Mouse (Mus musculus) kidney, embryonic 16.5 days (tissue): ENCODE results near the gene Slc13a1. TPM values are rescaled to one million over a fixed set of nuclear protein-coding genes. Genes with fewer than 3 reads are reported as not detected.

Experiments
- ATAC-seq: fragments of 200-750 bp; cut with Nextera tagmentation; 2 replicates; pipeline ENCODE4 v1.8.0; 2017; ENCODE audit warnings: moderate TSS enrichment; ENCODE audit not compliant: low FRiP score, low TSS enrichment
- H3K27ac ChIP-seq: fragments of 300-500 bp; sonication (generic); 2 replicates; pipeline ENCODE4 v1.5.1; 2014; ENCODE audit warnings: low read length
- H3K27me3 ChIP-seq: fragments of 300-500 bp; sonication (generic); 2 replicates; pipeline ENCODE4 v1.6.1; 2014; ENCODE audit warnings: low read length, control low read depth, mixed read lengths; ENCODE audit not compliant: insufficient read depth
- H3K36me3 ChIP-seq: fragments of 300-500 bp; sonication (generic); 2 replicates; pipeline ENCODE4 v1.6.1; 2014; ENCODE audit warnings: low read length, control low read depth, mixed read lengths; ENCODE audit not compliant: insufficient read depth
- H3K4me1 ChIP-seq: fragments of 300-500 bp; sonication (generic); 2 replicates; pipeline ENCODE4 v1.6.1; 2014; ENCODE audit warnings: low read length, control low read depth, mixed read lengths; ENCODE audit not compliant: insufficient read depth
- H3K4me2 ChIP-seq: fragments of 300-500 bp; sonication (generic); replicated peaks from 2 replicates; pipeline ENCODE4 v1.6.1; 2014; ENCODE audit warnings: low read depth, low read length
- H3K4me3 ChIP-seq: fragments of 300-500 bp; sonication (generic); 2 replicates; pipeline ENCODE4 v1.5.1; 2014; ENCODE audit warnings: mild to moderate bottlenecking, low read length
- H3K9ac ChIP-seq: fragments of 300-500 bp; sonication (generic); replicated peaks from 2 replicates; pipeline ENCODE4 v1.6.1; 2014; ENCODE audit warnings: low read length
- H3K9me3 ChIP-seq: fragments of 300-500 bp; sonication (generic); 2 replicates; pipeline ENCODE4 v1.6.1; 2016; ENCODE audit warnings: low read length, control low read depth
- WGBS: fragments of 180-500 bp; shearing (Covaris S2); extraction: QIAGEN DNeasy Blood & Tissue Kit; methylation state at CpG from one replicate; pipeline ENCODE4 v1.1.7; 2014; 5-methylcytosine and 5-hydroxymethylcytosine counted together
- polyA plus RNA-seq: library from polyadenylated mRNA; unstranded; fragments of >200 nt; fragmentation: Nextera tagmentation; extraction: Ambion mirVana; gene quantifications from 2 replicates; pipeline ENCODE4 v1.2.1, GENCODE M21; 2015

Slc13a1 gene
- polyA plus RNA-seq, 1 experiment from 2014 or later, result 6.0 TPM

GRCm38 (mm10) chr6:24101281-24101680 is 66.6 kb downstream of the Slc13a1 start:
- Histone ChIP-seq H3K9ac (no peak overlapping the region), H3K27ac (no peak overlapping the region), H3K27me3 (no peaks in the 10 kb centered on the region), H3K36me3 (no peaks in the 10 kb centered on the region), H3K9me3 (no peaks in the 10 kb centered on the region), H3K4me1 (no peaks in the 10 kb centered on the region), H3K4me2 (no peak overlapping the region), H3K4me3 (no peak overlapping the region)
- 69% methylated on average over 1 of the region's 1 CpGs for WGBS
- ATAC-seq, result no peak

- H3K36me3 ChIP-seq, result no peaks in the 10 kb centered on the region
- ATAC-seq, result peak; percentile 66; the same call in 1 of the 2 replicates
- WGBS, result 24% methylated on average over 5 of the region's 5 CpGs
- H3K4me2 ChIP-seq, result no peak overlapping the region
- no peak overlapping the region for H3K27ac ChIP-seq
- H3K9me3 ChIP-seq, result no peaks in the 10 kb centered on the region
- H3K4me3 ChIP-seq, result no peak overlapping the region
- H3K27me3 ChIP-seq, result no peaks in the 10 kb centered on the region
- H3K9ac ChIP-seq, result no peak overlapping the region
- H3K4me1 ChIP-seq, result no peaks in the 10 kb centered on the region
Observed at GRCm38 (mm10) chr6:24100705-24101104, 67.2 kb downstream of the Slc13a1 start.

GRCm38 (mm10) chr6:24097400-24097799 is 70.5 kb downstream of the Slc13a1 start:
- no peak for ATAC-seq
- no peak overlapping the region for H3K4me3 ChIP-seq
- no peak overlapping the region for H3K9ac ChIP-seq
- no peaks in the 10 kb centered on the region for H3K9me3 ChIP-seq
- H3K4me1 ChIP-seq, result no peaks in the 10 kb centered on the region
- no peaks in the 10 kb centered on the region for H3K36me3 ChIP-seq
- no peaks in the 10 kb centered on the region for H3K27me3 ChIP-seq
- no peak overlapping the region for H3K27ac ChIP-seq
- no peak overlapping the region for H3K4me2 ChIP-seq

GRCm38 (mm10) chr6:24076089-24076488 is 91.8 kb downstream of the Slc13a1 start:
- no peak for ATAC-seq
- no peak overlapping the region for H3K27ac ChIP-seq
- no peak overlapping the region for H3K4me3 ChIP-seq
- H3K4me1 ChIP-seq, result no peaks in the 10 kb centered on the region
- H3K9me3 ChIP-seq, result no peaks in the 10 kb centered on the region
- no peak overlapping the region for H3K4me2 ChIP-seq
- no peaks in the 10 kb centered on the region for H3K36me3 ChIP-seq
- no peaks in the 10 kb centered on the region for H3K27me3 ChIP-seq
- 65% methylated on average over 2 of the region's 2 CpGs for WGBS
- no peak overlapping the region for H3K9ac ChIP-seq

- Histone ChIP-seq H3K4me2 (no peak overlapping the region), H3K9me3 (no peaks in the 10 kb centered on the region), H3K27me3 (no peaks in the 10 kb centered on the region), H3K36me3 (no peaks in the 10 kb centered on the region), H3K9ac (no peak overlapping the region), H3K4me3 (no peak overlapping the region), H3K27ac (no peak overlapping the region), H3K4me1 (no peaks in the 10 kb centered on the region)
- 63% methylated on average over 4 of the region's 4 CpGs for WGBS
- no peak for ATAC-seq
Observed at GRCm38 (mm10) chr6:24072804-24073203, 95.1 kb downstream of the Slc13a1 start.

- H3K27me3 ChIP-seq, result no peaks in the 10 kb centered on the region
- WGBS, result 48% methylated on average over 3 of the region's 3 CpGs
- H3K36me3 ChIP-seq, result no peaks in the 10 kb centered on the region
Observed at GRCm38 (mm10) chr6:24059754-24060153, 108.1 kb downstream of the Slc13a1 start.

GRCm38 (mm10) chr6:24055086-24055485 is 112.8 kb downstream of the Slc13a1 start:
- H3K27me3 ChIP-seq, result no peaks in the 10 kb centered on the region
- WGBS, result 86% methylated on average over 4 of the region's 4 CpGs
- no peak for ATAC-seq
- no peaks in the 10 kb centered on the region for H3K36me3 ChIP-seq
- no peaks in the 10 kb centered on the region for H3K4me1 ChIP-seq
- no peak overlapping the region for H3K4me3 ChIP-seq
- no peak overlapping the region for H3K4me2 ChIP-seq
- H3K27ac ChIP-seq, result no peak overlapping the region
- H3K9ac ChIP-seq, result no peak overlapping the region
- 0 out of 2 replicates have a peak, but pooled peaks cover 3% of the 10 kb centered on the region for H3K9me3 ChIP-seq

More at GRCm38 (mm10) chr6:24059754-24060153, 108.1 kb downstream of the Slc13a1 start:
- no peaks in the 10 kb centered on the region for H3K4me1 ChIP-seq
- H3K4me3 ChIP-seq, result no peak overlapping the region
- ATAC-seq, result peak; percentile 54; the same call in 1 of the 2 replicates
- H3K27ac ChIP-seq, result no peak overlapping the region
- H3K4me2 ChIP-seq, result no peak overlapping the region
- H3K9ac ChIP-seq, result no peak overlapping the region
- 0 out of 2 replicates have a peak, but pooled peaks cover 3% of the 10 kb centered on the region for H3K9me3 ChIP-seq

GRCm38 (mm10) chr6:24054086-24054710 is 113.7 kb downstream of the Slc13a1 start:
- Histone ChIP-seq H3K36me3 (no peaks in the 10 kb centered on the region), H3K27ac (no peak overlapping the region), H3K4me1 (no peaks in the 10 kb centered on the region), H3K4me3 (no peak overlapping the region), H3K9me3 (0 out of 2 replicates have a peak, but pooled peaks cover 3% of the 10 kb centered on the region), H3K27me3 (no peaks in the 10 kb centered on the region), H3K4me2 (no peak overlapping the region), H3K9ac (no peak overlapping the region)
- no peak for ATAC-seq
- WGBS, result 90% methylated on average over 9 of the region's 9 CpGs

GRCm38 (mm10) chr6:24047014-24047770 is 120.7 kb downstream of the Slc13a1 start:
- Histone ChIP-seq H3K27ac (no peak overlapping the region), H3K4me3 (no peak overlapping the region), H3K9ac (no peak overlapping the region), H3K4me2 (peak overlapping the region; percentile 31; the same call in 1 of the 2 replicates), H3K27me3 (no peaks in the 10 kb centered on the region), H3K4me1 (no peaks in the 10 kb centered on the region), H3K9me3 (no peaks in the 10 kb centered on the region), H3K36me3 (no peaks in the 10 kb centered on the region)
- ATAC-seq, result peak; percentile 39
- WGBS, result 38% methylated on average over 7 of the region's 7 CpGs

- H3K4me3 ChIP-seq, result no peak overlapping the region
- no peak overlapping the region for H3K4me2 ChIP-seq
- H3K4me1 ChIP-seq, result no peaks in the 10 kb centered on the region
- H3K9me3 ChIP-seq, result no peaks in the 10 kb centered on the region
- H3K9ac ChIP-seq, result no peak overlapping the region
- no peak overlapping the region for H3K27ac ChIP-seq
- H3K27me3 ChIP-seq, result no peaks in the 10 kb centered on the region
- ATAC-seq, result no peak
- H3K36me3 ChIP-seq, result no peaks in the 10 kb centered on the region
Observed at GRCm38 (mm10) chr6:24043496-24043895, 124.4 kb downstream of the Slc13a1 start.
